Mouse (Mus musculus) MEL (cell line): ENCODE measurements around the gene Tdp1. TPM values are rescaled to one million over a fixed set of nuclear protein-coding genes. Genes with fewer than 3 reads are reported as not detected.

ENCODE experiments used
- DNase-seq: peaks from one replicate; pipeline ENCODE4 v3.0.0; 2011; ENCODE audit warnings: low read depth, low spot score
- H3K27ac ChIP-seq: 2 replicates; pipeline ENCODE4 v1.5.1; 2012; ENCODE audit warnings: low read depth, mild to moderate bottlenecking, control low read depth, low read length, moderate library complexity; ENCODE audit not compliant: control insufficient read depth
- H3K27me3 ChIP-seq, 2 experiments: fragments of 150-350 bp in 1 of 2; sonication (generic) in 1 of 2; 2 replicates each; pipeline ENCODE4 v1.6.1; 2012; ENCODE audit warnings: low read length in 2 of 2, mild to moderate bottlenecking in 2 of 2, improper control_type of control experiment in 1 of 2, moderate library complexity in 1 of 2; ENCODE audit not compliant: insufficient read depth in 2 of 2, control insufficient read depth in 1 of 2
- H3K36me3 ChIP-seq, 2 experiments: 2 replicates each; pipeline ENCODE4 v1.6.1; 2012 to 2014; ENCODE audit warnings: low read length in 2 of 2, improper control_type of control experiment in 1 of 2, inconsistent platforms in 1 of 2, mild to moderate bottlenecking in 1 of 2; ENCODE audit not compliant: insufficient read depth in 2 of 2, control insufficient read depth in 1 of 2
- H3K4me1 ChIP-seq, 2 experiments: fragments of 150-350 bp in 1 of 2; sonication (generic) in 1 of 2; 2 replicates each; pipeline ENCODE4 v1.6.1; 2012; ENCODE audit warnings: low read length in 2 of 2, improper control_type of control experiment in 1 of 2, mild to moderate bottlenecking in 1 of 2; ENCODE audit not compliant: insufficient read depth in 2 of 2, control insufficient read depth in 1 of 2
- H3K4me3 ChIP-seq, 2 experiments: fragments of 150-350 bp in 1 of 2; sonication (generic) in 1 of 2; 2 replicates each; pipeline ENCODE4 v1.5.1; 2012; ENCODE audit warnings: low read depth in 2 of 2, low read length in 2 of 2, mild to moderate bottlenecking in 2 of 2, moderate library complexity in 2 of 2, control low read depth in 1 of 2, improper control_type of control experiment in 1 of 2; ENCODE audit not compliant: control insufficient read depth in 1 of 2, insufficient read depth in 1 of 2
- H3K79me2 ChIP-seq: 2 replicates; pipeline ENCODE4 v1.6.1; 2012; ENCODE audit warnings: mild to moderate bottlenecking, low read length, moderate library complexity; ENCODE audit not compliant: control insufficient read depth, poor library complexity, insufficient read depth
- H3K9ac ChIP-seq: 2 replicates; pipeline ENCODE4 v1.6.1; 2012; ENCODE audit warnings: low read depth, mild to moderate bottlenecking, control low read depth, low read length, moderate library complexity; ENCODE audit not compliant: control insufficient read depth, poor library complexity, severe bottlenecking
- H3K9me3 ChIP-seq: fragments of 150-350 bp; sonication (generic); replicated peaks from 2 replicates; pipeline ENCODE4 v1.6.1; 2012; ENCODE audit warnings: mild to moderate bottlenecking, low read length, improper control_type of control experiment, moderate library complexity; ENCODE audit not compliant: insufficient read depth
- CHD2 ChIP-seq: IDR thresholded peaks from 2 replicates; pipeline ENCODE4 v1.6.1; 2011; ENCODE audit warnings: low read length, improper control_type of control experiment
- ELF1 ChIP-seq: IDR thresholded peaks from 2 replicates; pipeline ENCODE4 v1.6.1; 2014; ENCODE audit warnings: low read depth, mild to moderate bottlenecking, inconsistent platforms, low read length, improper control_type of control experiment, moderate library complexity
- EP300 ChIP-seq, 2 experiments: IDR thresholded peaks; 2 replicates each; pipeline ENCODE4 v1.6.1; 2011; ENCODE audit warnings: improper control_type of control experiment in 2 of 2, low read length in 2 of 2, low read depth in 1 of 2, mild to moderate bottlenecking in 1 of 2
- GABPA ChIP-seq: IDR thresholded peaks from 2 replicates; pipeline ENCODE4 v1.6.1; 2012; ENCODE audit warnings: low read depth, mild to moderate bottlenecking, inconsistent platforms, low read length, improper control_type of control experiment, moderate library complexity
- GATA1 ChIP-seq: IDR thresholded peaks from 2 replicates; pipeline ENCODE4 v1.6.1; 2011; ENCODE audit warnings: low read depth, low read length, improper control_type of control experiment
- HCFC1 ChIP-seq: IDR thresholded peaks from 2 replicates; pipeline ENCODE4 v1.6.1; 2012; ENCODE audit warnings: low read depth, mild to moderate bottlenecking, inconsistent platforms, low read length, improper control_type of control experiment, moderate library complexity
- JUND ChIP-seq: IDR thresholded peaks from 2 replicates; pipeline ENCODE4 v1.6.1; 2011; ENCODE audit warnings: low read depth, mild to moderate bottlenecking, improper control_type of control experiment, low read length
- KAT2A ChIP-seq: conservative IDR thresholded peaks from 2 replicates; pipeline ENCODE4 v1.6.1; 2012; ENCODE audit warnings: low read depth, low read length, improper control_type of control experiment, inconsistent platforms
- MAZ ChIP-seq: IDR thresholded peaks from 2 replicates; pipeline ENCODE4 v1.6.1; 2012; ENCODE audit warnings: low read depth, mild to moderate bottlenecking, inconsistent platforms, low read length, improper control_type of control experiment
- NRF1 ChIP-seq: IDR thresholded peaks from 2 replicates; pipeline ENCODE4 v1.6.1; 2014; ENCODE audit warnings: low read depth, mild to moderate bottlenecking, inconsistent platforms, low read length, improper control_type of control experiment, moderate library complexity; ENCODE audit not compliant: poor library complexity, insufficient read depth, severe bottlenecking
- POLR2A ChIP-seq, 2 experiments: IDR thresholded peaks; 2 replicates each; pipeline ENCODE4 v1.6.1; 2011 to 2012; ENCODE audit warnings: low read length in 2 of 2, mild to moderate bottlenecking in 2 of 2, control low read depth in 1 of 2, improper control_type of control experiment in 1 of 2, low read depth in 1 of 2, moderate library complexity in 1 of 2; ENCODE audit not compliant: control insufficient read depth in 1 of 2, insufficient read depth in 1 of 2, poor library complexity in 1 of 2
- POLR2AphosphoS5 ChIP-seq: IDR thresholded peaks from 2 replicates; pipeline ENCODE4 v1.6.1; 2012; ENCODE audit warnings: low read depth, borderline replicate concordance, mild to moderate bottlenecking, inconsistent platforms, low read length, moderate library complexity, mixed read lengths
- SMC3 ChIP-seq: IDR thresholded peaks from 2 replicates; pipeline ENCODE4 v1.6.1; 2011; ENCODE audit warnings: low read depth, low read length, improper control_type of control experiment
- TAL1 ChIP-seq: IDR thresholded peaks from 2 replicates; pipeline ENCODE4 v1.6.1; 2012; ENCODE audit warnings: mild to moderate bottlenecking, inconsistent platforms, low read length, moderate library complexity, mixed read lengths
- TBP ChIP-seq: IDR thresholded peaks from 2 replicates; pipeline ENCODE4 v1.8.0; 2011; ENCODE audit warnings: low read depth, low read length, improper control_type of control experiment
- USF2 ChIP-seq, 2 experiments: IDR thresholded peaks; 2 replicates each; pipeline ENCODE4 v1.6.1; 2011 to 2012; ENCODE audit warnings: improper control_type of control experiment in 2 of 2, low read length in 2 of 2, borderline replicate concordance in 1 of 2, inconsistent platforms in 1 of 2, low read depth in 1 of 2, mild to moderate bottlenecking in 1 of 2; ENCODE audit not compliant: insufficient read depth in 1 of 2
- ZC3H11A ChIP-seq: IDR thresholded peaks from 2 replicates; pipeline ENCODE4 v1.6.1; 2012; ENCODE audit warnings: low read depth, mild to moderate bottlenecking, inconsistent platforms, low read length, improper control_type of control experiment
- ZMIZ1 ChIP-seq: IDR thresholded peaks from 2 replicates; pipeline ENCODE4 v1.6.1; 2012; ENCODE audit warnings: low read depth, mild to moderate bottlenecking, inconsistent platforms, low read length, improper control_type of control experiment, moderate library complexity
- polyA plus RNA-seq, 2 experiments: library from polyadenylated mRNA; stranded (reverse) in 1 of 2; unstranded in 1 of 2; fragments of >175 nt in 1 of 2; fragments of >200 nt in 1 of 2; gene quantifications; 2 replicates each; pipeline versions ENCODE4 v1.2.1 to v1.2.4; 2012; ENCODE audit warnings: low replicate concordance in 2 of 2, low read depth in 1 of 2; ENCODE audit not compliant: insufficient read length in 2 of 2, insufficient read depth in 1 of 2, missing spikeins in 1 of 2
- total RNA-seq: library from RNA; depleted of rRNA; stranded (reverse); fragments of 300-350 nt; gene quantifications from 2 replicates; pipeline ENCODE4 v1.2.3, GENCODE M21; 2012

The Tdp1 gene
- total and polyA plus RNA-seq, 3 experiments: 33.2 to 142 (median 94.3) TPM

GRCm38 (mm10) chr12:99864613-99865012 is 19.7 kb upstream of the Tdp1 start:
- DNase-seq: no peak
- 0 out of 4 replicates have a peak, but pooled peaks cover 0 to 5% of the 10 kb centered on the region in 2 experiments for H3K4me1 ChIP-seq
- H3K4me3 ChIP-seq: no peak overlapping the region
- TF ChIP-seq USF2 (IDR thresholded peaks at IDR 0.05; ENCODE audit: borderline replicate concordance in 1 of 2, insufficient read depth in 1 of 2, low read depth in 1 of 2, low read length in 2 of 2) (no peak), GATA1 (no peak), KAT2A (no peak), ZMIZ1 (no peak), ELF1 (no peak), TBP (no peak), ZC3H11A (no peak), JUND (no peak), POLR2AphosphoS5 (no peak), NRF1 (no peak), CHD2 (no peak), POLR2A (IDR thresholded peaks at IDR 0.05; ENCODE audit: control insufficient read depth in 1 of 2, insufficient read depth in 1 of 2, low read depth in 1 of 2, low read length in 2 of 2, poor library complexity in 1 of 2) (no peak)
- H3K79me2 ChIP-seq: no peaks in the 10 kb centered on the region
- H3K36me3 ChIP-seq: 0 out of 4 replicates have a peak, but pooled peaks cover 0 to 2% of the 10 kb centered on the region in 2 experiments
- H3K27ac ChIP-seq: no peak overlapping the region
- no peaks in the 10 kb centered on the region for H3K27me3 ChIP-seq
- H3K9me3 ChIP-seq: no peaks in the 10 kb centered on the region
- no peak overlapping the region for H3K9ac ChIP-seq

- Histone ChIP-seq H3K4me3 (no peak overlapping the region), H3K9ac (no peak overlapping the region), H3K27me3 (no peaks in the 10 kb centered on the region), H3K27ac (no peak overlapping the region), H3K79me2 (no peaks in the 10 kb centered on the region), H3K36me3 (peaks cover 0 to 3% of the 10 kb centered on the region in 2 experiments; a peak in 2 of 4 replicates), H3K4me1 (peaks cover 2 to 3% of the 10 kb centered on the region in 2 experiments; a peak in 3 of 4 replicates), H3K9me3 (no peaks in the 10 kb centered on the region)
- no peak for TF ChIP-seq TAL1
- no peak for TF ChIP-seq HCFC1
- TF ChIP-seq SMC3: no peak
- no peak for TF ChIP-seq GABPA
- no peak for TF ChIP-seq MAZ
- no peak for TF ChIP-seq EP300 (IDR thresholded peaks at IDR 0.05; ENCODE audit: low read depth in 1 of 2, low read length in 2 of 2)
- DNase-seq: no peak
These were observed 15.5 kb upstream of the Tdp1 start for GRCm38 (mm10) chr12:99868821-99869220.
